ENCODE assay signal across 9 mouse cellular contexts in genomic region chr6:134143649-134144097, GRCm38 (mm10).
DNase-seq lines count a peak whose midpoint lies in the region.
"Had no signal": no experiment of that assay in that cellular context is flagged by ENCODE, and none has a peak within 500 bp of the region (broad histone marks: within the 10 kb centered on the region; RNA-seq: fewer than 3 reads in every experiment).

No protein-coding gene starts in this region.

- DNase-seq in heart, adult 11 months = peak; percentile 96
- DNase-seq in heart, adult 8-10 months (ENCODE audit: low spot score) = no peak
- DNase-seq in retina, postnatal 1 day = peak; percentile 20
- DNase-seq in retina, embryonic 14.5 days (ENCODE audit: low spot score) = no peak
- DNase-seq in kidney, postnatal 4 days = peak; percentile 35 to 57
- DNase-seq in ovary, postnatal 36 days (ENCODE audit: low spot score) = no peak
- DNase-seq in thymus, adult 18-20 months = no peak
- no peak for DNase-seq in frontal cortex, postnatal 36 days (ENCODE audit: low spot score in 2 of 2)
- DNase-seq: adrenal gland, adult 8-10 months had no signal

Comparison
In these comparisons a context has a peak if more than half of its experiments do, and no peak if none do; other contexts are left out.
1. DNase-seq: peak in heart, adult 11 months (single experiment), retina, postnatal 1 day (single experiment) and kidney, postnatal 4 days (2 of 2); none in heart, adult 8-10 months (single experiment), retina, embryonic 14.5 days (single experiment), ovary, postnatal 36 days (single experiment), thymus, adult 18-20 months (0 of 2) and frontal cortex, postnatal 36 days (0 of 2).